Mouse (Mus musculus) MEL (cell line): ENCODE data around the gene Ggt1. TPM values are rescaled to one million over a fixed set of nuclear protein-coding genes. Genes with fewer than 3 reads are reported as not detected.

ENCODE experiments used
- DNase-seq: peaks from one replicate; pipeline ENCODE4 v3.0.0; 2011; ENCODE audit warnings: low read depth, low spot score
- H3K27ac ChIP-seq: 2 replicates; pipeline ENCODE4 v1.5.1; 2012; ENCODE audit warnings: low read depth, mild to moderate bottlenecking, control low read depth, low read length, moderate library complexity; ENCODE audit not compliant: control insufficient read depth
- H3K27me3 ChIP-seq, 2 experiments: fragments of 150-350 bp in 1 of 2; sonication (generic) in 1 of 2; 2 replicates each; pipeline ENCODE4 v1.6.1; 2012; ENCODE audit warnings: low read length in 2 of 2, mild to moderate bottlenecking in 2 of 2, improper control_type of control experiment in 1 of 2, moderate library complexity in 1 of 2; ENCODE audit not compliant: insufficient read depth in 2 of 2, control insufficient read depth in 1 of 2
- H3K36me3 ChIP-seq, 2 experiments: 2 replicates each; pipeline ENCODE4 v1.6.1; 2012 to 2014; ENCODE audit warnings: low read length in 2 of 2, improper control_type of control experiment in 1 of 2, inconsistent platforms in 1 of 2, mild to moderate bottlenecking in 1 of 2; ENCODE audit not compliant: insufficient read depth in 2 of 2, control insufficient read depth in 1 of 2
- H3K4me1 ChIP-seq, 2 experiments: fragments of 150-350 bp in 1 of 2; sonication (generic) in 1 of 2; 2 replicates each; pipeline ENCODE4 v1.6.1; 2012; ENCODE audit warnings: low read length in 2 of 2, improper control_type of control experiment in 1 of 2, mild to moderate bottlenecking in 1 of 2; ENCODE audit not compliant: insufficient read depth in 2 of 2, control insufficient read depth in 1 of 2
- H3K4me3 ChIP-seq, 2 experiments: fragments of 150-350 bp in 1 of 2; sonication (generic) in 1 of 2; 2 replicates each; pipeline ENCODE4 v1.5.1; 2012; ENCODE audit warnings: low read depth in 2 of 2, low read length in 2 of 2, mild to moderate bottlenecking in 2 of 2, moderate library complexity in 2 of 2, control low read depth in 1 of 2, improper control_type of control experiment in 1 of 2; ENCODE audit not compliant: control insufficient read depth in 1 of 2, insufficient read depth in 1 of 2
- H3K79me2 ChIP-seq: 2 replicates; pipeline ENCODE4 v1.6.1; 2012; ENCODE audit warnings: mild to moderate bottlenecking, low read length, moderate library complexity; ENCODE audit not compliant: control insufficient read depth, poor library complexity, insufficient read depth
- H3K9ac ChIP-seq: 2 replicates; pipeline ENCODE4 v1.6.1; 2012; ENCODE audit warnings: low read depth, mild to moderate bottlenecking, control low read depth, low read length, moderate library complexity; ENCODE audit not compliant: control insufficient read depth, poor library complexity, severe bottlenecking
- H3K9me3 ChIP-seq: fragments of 150-350 bp; sonication (generic); replicated peaks from 2 replicates; pipeline ENCODE4 v1.6.1; 2012; ENCODE audit warnings: mild to moderate bottlenecking, low read length, improper control_type of control experiment, moderate library complexity; ENCODE audit not compliant: insufficient read depth
- BHLHE40 ChIP-seq: IDR thresholded peaks from 2 replicates; pipeline ENCODE4 v1.6.1; 2012; ENCODE audit warnings: low read depth, mild to moderate bottlenecking, inconsistent platforms, low read length, improper control_type of control experiment, borderline replicate concordance
- CHD1 ChIP-seq: IDR thresholded peaks from 2 replicates; pipeline ENCODE4 v1.6.1; 2012; ENCODE audit warnings: low read depth, mild to moderate bottlenecking, inconsistent platforms, low read length, improper control_type of control experiment
- CTCF ChIP-seq, 3 experiments: IDR thresholded peaks in 2 of 3; conservative IDR thresholded peaks in 1 of 3; 2 replicates each; pipeline ENCODE4 v1.5.1; 2011 to 2012; ENCODE audit warnings: low read length in 3 of 3, low read depth in 2 of 3, mild to moderate bottlenecking in 2 of 3, improper control_type of control experiment in 1 of 3, inconsistent platforms in 1 of 3, mixed read lengths in 1 of 3, moderate library complexity in 1 of 3; ENCODE audit not compliant: control insufficient read depth in 1 of 3, insufficient read depth in 1 of 3, poor library complexity in 1 of 3, severe bottlenecking in 1 of 3
- E2F4 ChIP-seq: IDR thresholded peaks from 2 replicates; pipeline ENCODE4 v1.6.1; 2011; ENCODE audit warnings: low read depth, low read length, improper control_type of control experiment, borderline replicate concordance
- ELF1 ChIP-seq: IDR thresholded peaks from 2 replicates; pipeline ENCODE4 v1.6.1; 2014; ENCODE audit warnings: low read depth, mild to moderate bottlenecking, inconsistent platforms, low read length, improper control_type of control experiment, moderate library complexity
- ETS1 ChIP-seq: IDR thresholded peaks from 2 replicates; pipeline ENCODE4 v1.6.1; 2012; ENCODE audit warnings: low read depth, mild to moderate bottlenecking, inconsistent platforms, low read length, improper control_type of control experiment, moderate library complexity
- GABPA ChIP-seq: IDR thresholded peaks from 2 replicates; pipeline ENCODE4 v1.6.1; 2012; ENCODE audit warnings: low read depth, mild to moderate bottlenecking, inconsistent platforms, low read length, improper control_type of control experiment, moderate library complexity
- GATA1 ChIP-seq: IDR thresholded peaks from 2 replicates; pipeline ENCODE4 v1.6.1; 2011; ENCODE audit warnings: low read depth, low read length, improper control_type of control experiment
- HCFC1 ChIP-seq: IDR thresholded peaks from 2 replicates; pipeline ENCODE4 v1.6.1; 2012; ENCODE audit warnings: low read depth, mild to moderate bottlenecking, inconsistent platforms, low read length, improper control_type of control experiment, moderate library complexity
- JUND ChIP-seq: IDR thresholded peaks from 2 replicates; pipeline ENCODE4 v1.6.1; 2011; ENCODE audit warnings: low read depth, mild to moderate bottlenecking, improper control_type of control experiment, low read length
- MAFK ChIP-seq: IDR thresholded peaks from 2 replicates; pipeline ENCODE4 v1.6.1; 2011; ENCODE audit warnings: low read depth, mild to moderate bottlenecking, low read length, improper control_type of control experiment, borderline replicate concordance
- MAX ChIP-seq: IDR thresholded peaks from 2 replicates; pipeline ENCODE4 v1.6.1; 2011; ENCODE audit warnings: low read length, improper control_type of control experiment
- MAZ ChIP-seq: IDR thresholded peaks from 2 replicates; pipeline ENCODE4 v1.6.1; 2012; ENCODE audit warnings: low read depth, mild to moderate bottlenecking, inconsistent platforms, low read length, improper control_type of control experiment
- MXI1 ChIP-seq: IDR thresholded peaks from 2 replicates; pipeline ENCODE4 v1.6.1; 2011; ENCODE audit warnings: mild to moderate bottlenecking, low read depth, low read length, improper control_type of control experiment
- MYB ChIP-seq: IDR thresholded peaks from 2 replicates; pipeline ENCODE4 v1.6.1; 2011; ENCODE audit warnings: mild to moderate bottlenecking, low read depth, low read length, improper control_type of control experiment
- MYC ChIP-seq: IDR thresholded peaks from 2 replicates; pipeline ENCODE4 v1.6.1; 2011; ENCODE audit warnings: low read depth, mild to moderate bottlenecking, low read length, improper control_type of control experiment, moderate library complexity
- POLR2A ChIP-seq, 2 experiments: IDR thresholded peaks; 2 replicates each; pipeline ENCODE4 v1.6.1; 2011 to 2012; ENCODE audit warnings: low read length in 2 of 2, mild to moderate bottlenecking in 2 of 2, control low read depth in 1 of 2, improper control_type of control experiment in 1 of 2, low read depth in 1 of 2, moderate library complexity in 1 of 2; ENCODE audit not compliant: control insufficient read depth in 1 of 2, insufficient read depth in 1 of 2, poor library complexity in 1 of 2
- POLR2AphosphoS5 ChIP-seq: IDR thresholded peaks from 2 replicates; pipeline ENCODE4 v1.6.1; 2012; ENCODE audit warnings: low read depth, borderline replicate concordance, mild to moderate bottlenecking, inconsistent platforms, low read length, moderate library complexity, mixed read lengths
- RAD21 ChIP-seq: IDR thresholded peaks from 2 replicates; pipeline ENCODE4 v1.6.1; 2011; ENCODE audit warnings: mild to moderate bottlenecking, low read depth, low read length, improper control_type of control experiment
- RCOR1 ChIP-seq: IDR thresholded peaks from 2 replicates; pipeline ENCODE4 v1.6.1; 2012; ENCODE audit warnings: low read depth, mild to moderate bottlenecking, inconsistent platforms, low read length, improper control_type of control experiment
- SIN3A ChIP-seq: IDR thresholded peaks from 2 replicates; pipeline ENCODE4 v1.6.1; 2012; ENCODE audit warnings: low read length, improper control_type of control experiment, inconsistent platforms
- SMC3 ChIP-seq: IDR thresholded peaks from 2 replicates; pipeline ENCODE4 v1.6.1; 2011; ENCODE audit warnings: low read depth, low read length, improper control_type of control experiment
- TAL1 ChIP-seq: IDR thresholded peaks from 2 replicates; pipeline ENCODE4 v1.6.1; 2012; ENCODE audit warnings: mild to moderate bottlenecking, inconsistent platforms, low read length, moderate library complexity, mixed read lengths
- TBP ChIP-seq: IDR thresholded peaks from 2 replicates; pipeline ENCODE4 v1.8.0; 2011; ENCODE audit warnings: low read depth, low read length, improper control_type of control experiment
- TCF12 ChIP-seq: IDR thresholded peaks from 2 replicates; pipeline ENCODE4 v1.6.1; 2014; ENCODE audit warnings: low read depth, mild to moderate bottlenecking, inconsistent platforms, low read length, improper control_type of control experiment, moderate library complexity
- USF1 ChIP-seq: IDR thresholded peaks from 2 replicates; pipeline ENCODE4 v1.6.1; 2014; ENCODE audit warnings: low read depth, mild to moderate bottlenecking, inconsistent platforms, low read length, improper control_type of control experiment, moderate library complexity
- ZC3H11A ChIP-seq: IDR thresholded peaks from 2 replicates; pipeline ENCODE4 v1.6.1; 2012; ENCODE audit warnings: low read depth, mild to moderate bottlenecking, inconsistent platforms, low read length, improper control_type of control experiment
- ZKSCAN1 ChIP-seq: IDR thresholded peaks from 2 replicates; pipeline ENCODE4 v1.6.1; 2012; ENCODE audit warnings: low read depth, mild to moderate bottlenecking, inconsistent platforms, low read length, improper control_type of control experiment, moderate library complexity
- ZMIZ1 ChIP-seq: IDR thresholded peaks from 2 replicates; pipeline ENCODE4 v1.6.1; 2012; ENCODE audit warnings: low read depth, mild to moderate bottlenecking, inconsistent platforms, low read length, improper control_type of control experiment, moderate library complexity
- ZNF384 ChIP-seq: IDR thresholded peaks from 2 replicates; pipeline ENCODE4 v1.6.1; 2012; ENCODE audit warnings: low read depth, mild to moderate bottlenecking, inconsistent platforms, low read length, improper control_type of control experiment
- polyA plus RNA-seq, 2 experiments: library from polyadenylated mRNA; stranded (reverse) in 1 of 2; unstranded in 1 of 2; fragments of >175 nt in 1 of 2; fragments of >200 nt in 1 of 2; gene quantifications; 2 replicates each; pipeline versions ENCODE4 v1.2.1 to v1.2.4; 2012; ENCODE audit warnings: low replicate concordance in 2 of 2, low read depth in 1 of 2; ENCODE audit not compliant: insufficient read length in 2 of 2, insufficient read depth in 1 of 2, missing spikeins in 1 of 2
- total RNA-seq: library from RNA; depleted of rRNA; stranded (reverse); fragments of 300-350 nt; gene quantifications from 2 replicates; pipeline ENCODE4 v1.2.3, GENCODE M21; 2012

Ggt1 gene
- total and polyA plus RNA-seq, 3 experiments: 0.46 to 3.2 TPM; not detected in 1

DNA sequence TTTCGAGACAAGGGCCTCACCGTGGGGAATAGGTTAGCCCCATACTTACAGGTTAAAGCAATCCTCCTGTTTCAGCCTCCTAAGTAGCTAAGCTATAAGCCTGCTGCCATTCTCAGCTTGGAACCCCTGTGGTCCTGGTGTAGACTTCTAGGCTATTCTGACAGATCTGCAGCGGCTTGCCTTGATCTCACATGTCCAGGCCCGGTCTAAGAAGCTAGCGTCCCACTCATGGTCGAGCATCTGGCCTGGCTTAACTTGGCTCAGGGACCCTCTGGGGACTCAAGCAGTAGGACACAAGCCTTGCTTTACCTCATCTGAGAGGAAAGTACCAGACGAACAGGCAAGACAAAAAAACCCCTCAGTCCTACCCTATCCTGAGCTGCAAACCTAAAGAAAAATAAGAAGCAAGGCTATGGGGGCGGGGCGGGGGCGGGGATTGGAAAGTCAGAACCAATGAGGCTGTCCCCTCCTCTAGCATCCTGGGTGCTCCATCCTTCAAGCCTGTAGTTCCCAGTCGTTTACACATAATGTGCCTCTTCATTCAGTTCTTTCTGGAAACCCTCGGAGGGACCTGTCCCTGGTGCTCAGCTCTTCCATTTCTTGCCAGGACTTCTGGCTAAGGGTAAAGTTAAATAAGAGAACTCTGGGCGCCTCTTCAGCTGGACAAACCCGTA is 73.8 kb downstream of the Ggt1 start:
- no peak overlapping the region for H3K27ac ChIP-seq
- no peaks in the 10 kb centered on the region for H3K9me3 ChIP-seq
- H3K4me1 ChIP-seq: no peaks in the 10 kb centered on the region
- H3K27me3 ChIP-seq: no peaks in the 10 kb centered on the region; a peak in 1 of 4 replicates
- no peak overlapping the region for H3K4me3 ChIP-seq
- H3K36me3 ChIP-seq: no peaks in the 10 kb centered on the region
- no peak for DNase-seq
- no peak for TF ChIP-seq CHD1
- no peak for TF ChIP-seq JUND
- no peak for TF ChIP-seq SIN3A
- TF ChIP-seq MAZ: no peak
- no peak for TF ChIP-seq MAX
- no peak for TF ChIP-seq ETS1
- no peak for TF ChIP-seq ZMIZ1
- TF ChIP-seq BHLHE40: no peak
- TF ChIP-seq TBP: no peak
- TF ChIP-seq E2F4: no peak
- TF ChIP-seq TCF12: no peak
- no peak for TF ChIP-seq MAFK
- no peak for TF ChIP-seq ZC3H11A
- TF ChIP-seq MYB: no peak
- no peak for TF ChIP-seq USF1
- TF ChIP-seq GATA1: no peak
- no peak overlapping the region for H3K9ac ChIP-seq
- H3K79me2 ChIP-seq: no peaks in the 10 kb centered on the region

DNA sequence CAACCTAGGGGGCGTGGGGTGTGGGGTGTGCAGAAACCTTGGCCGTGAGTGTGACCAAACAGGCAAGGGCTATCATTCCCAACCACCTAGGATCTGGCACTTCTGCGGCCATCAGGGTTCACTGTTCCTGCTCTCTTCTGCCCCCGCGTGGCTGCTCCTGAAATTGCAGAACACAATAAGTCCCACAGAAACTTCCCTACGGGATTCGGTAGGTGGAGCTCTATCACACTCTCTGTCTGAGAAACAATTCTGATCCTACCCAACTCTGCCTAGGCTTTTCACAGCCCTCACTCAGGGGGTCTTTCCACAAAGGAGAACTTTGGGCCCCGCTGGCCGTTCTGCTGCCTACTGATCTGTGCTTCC is 74.3 kb downstream of the Ggt1 start:
- Histone ChIP-seq H3K4me1 (no peaks in the 10 kb centered on the region), H3K27ac (no peak overlapping the region), H3K4me3 (no peak overlapping the region), H3K36me3 (no peaks in the 10 kb centered on the region), H3K79me2 (no peaks in the 10 kb centered on the region), H3K9me3 (no peaks in the 10 kb centered on the region), H3K9ac (no peak overlapping the region), H3K27me3 (no peaks in the 10 kb centered on the region; a peak in 1 of 4 replicates)
- DNase-seq: peak; percentile 78
- TF ChIP-seq CTCF (IDR thresholded peaks at IDR 0.05 in 2 of 3, conservative IDR thresholded peaks at IDR 0.05 in 1 of 3; ENCODE audit: control insufficient read depth in 1 of 3, insufficient read depth in 1 of 3, low read depth in 2 of 3, low read length in 3 of 3, poor library complexity in 1 of 3, severe bottlenecking in 1 of 3): peak; percentile 91 to 100 (median 92)
- TF ChIP-seq JUND: peak; percentile 69; the same call in 1 of the 2 replicates
- peak; percentile 83 for TF ChIP-seq RAD21
- TF ChIP-seq TAL1: no peak
- no peak for TF ChIP-seq ZKSCAN1
- 0 out of 2 replicates have a peak, but pooled peaks have one; percentile 32 for TF ChIP-seq GABPA
- TF ChIP-seq ZMIZ1: no peak
- peak; percentile 93 for TF ChIP-seq ZC3H11A
- 0 out of 2 replicates have a peak, but pooled peaks have one; percentile 56 for TF ChIP-seq MYC
- TF ChIP-seq SMC3: peak; percentile 99
- TF ChIP-seq TBP: 0 out of 2 replicates have a peak, but pooled peaks have one; percentile 20
- TF ChIP-seq MYB: no peak
- peak; percentile 84 for TF ChIP-seq ZNF384
- TF ChIP-seq RCOR1: 0 out of 2 replicates have a peak, but pooled peaks have one; percentile 28
- peak; percentile 52 for TF ChIP-seq SIN3A
- TF ChIP-seq POLR2AphosphoS5: no peak
- no peak for TF ChIP-seq POLR2A (IDR thresholded peaks at IDR 0.05; ENCODE audit: control insufficient read depth in 1 of 2, insufficient read depth in 1 of 2, low read depth in 1 of 2, low read length in 2 of 2, poor library complexity in 1 of 2)
- 0 out of 2 replicates have a peak, but pooled peaks have one; percentile 57 for TF ChIP-seq BHLHE40
- TF ChIP-seq HCFC1: peak; percentile 57; the same call in 1 of the 2 replicates
- TF ChIP-seq ELF1: peak; percentile 39; the same call in 1 of the 2 replicates
- TF ChIP-seq MXI1: 0 out of 2 replicates have a peak, but pooled peaks have one; percentile 27
- no peak for TF ChIP-seq MAFK
- no peak for TF ChIP-seq GATA1
